Mouse (Mus musculus) fibroblast of lung, adult 2 months (primary cell): ENCODE measurements at regions not wholly inside any gene's neighbourhood (a gene's known extent, or its start where the extent isn't known, plus 50 kb on each side); places are given as distances from the start of the nearest gene placed in this dataset.
"Not testable (repeated sequence)": the region's sequence is repeated elsewhere in the genome, so short reads cannot be mapped to it uniquely, and the experiment has no call there.

ENCODE experiments used
- DNase-seq: peaks from one replicate; pipeline ENCODE4 v3.0.0-alpha.2; 2011; ENCODE audit warnings: low read depth

- DNase-seq, result no peak
Measured at GRCm38 (mm10) chr3:133664914-133665313, 120.0 kb upstream of the Tet2 start.

- DNase-seq, result no peak
Measured at GRCm38 (mm10) chr3:133665425-133666317, 120.7 kb upstream of the Tet2 start.

- DNase-seq, result peak; percentile 26
Measured at GRCm38 (mm10) chr3:133672742-133673447, 128.0 kb upstream of the Tet2 start.

GRCm38 (mm10) chr3:133677892-133678291 is 133.0 kb upstream of the Tet2 start:
- DNase-seq, result no peak

- DNase-seq, result no peak
Measured at GRCm38 (mm10) chr3:133679891-133680290, 135.0 kb upstream of the Tet2 start.

- no peak for DNase-seq
Measured at GRCm38 (mm10) chr3:133680343-133680742, 135.4 kb upstream of the Tet2 start.

- no peak for DNase-seq
Measured at GRCm38 (mm10) chr3:133680805-133681204, 135.9 kb upstream of the Tet2 start.

GRCm38 (mm10) chr3:133684196-133684743 is 139.3 kb upstream of the Tet2 start:
- DNase-seq, result no peak

GRCm38 (mm10) chr3:133684747-133685146 is 139.8 kb upstream of the Tet2 start:
- no peak for DNase-seq

GRCm38 (mm10) chr3:133685393-133685792 is 140.5 kb upstream of the Tet2 start:
- DNase-seq, result no peak

- no peak for DNase-seq
Measured at GRCm38 (mm10) chr3:133694057-133694456, 149.1 kb upstream of the Tet2 start.

GRCm38 (mm10) chr3:133696122-133696521 is 151.2 kb upstream of the Tet2 start:
- no peak for DNase-seq

GRCm38 (mm10) chr3:133704849-133705248 is 159.9 kb upstream of the Tet2 start:
- DNase-seq, result not testable (repeated sequence)

GRCm38 (mm10) chr3:133711518-133711917 is 166.6 kb upstream of the Tet2 start:
- no peak for DNase-seq

GRCm38 (mm10) chr3:133722550-133723290 is 177.8 kb upstream of the Tet2 start:
- no peak for DNase-seq

GRCm38 (mm10) chr3:133726831-133727230 is 181.9 kb upstream of the Tet2 start:
- DNase-seq, result no peak

GRCm38 (mm10) chr3:133735603-133736002 is 190.7 kb upstream of the Tet2 start:
- no peak for DNase-seq

GRCm38 (mm10) chr3:133738936-133739335 is 194.0 kb upstream of the Tet2 start:
- DNase-seq, result no peak

GRCm38 (mm10) chr3:133744552-133745118 is 199.7 kb upstream of the Tet2 start:
- no peak for DNase-seq

- no peak for DNase-seq
Measured at GRCm38 (mm10) chr3:133748756-133749737, 204.1 kb upstream of the Tet2 start.

- no peak for DNase-seq
Measured at GRCm38 (mm10) chr3:133750061-133750460, 205.1 kb upstream of the Tet2 start.
